Mouse (Mus musculus) ovary, postnatal 14 days (tissue): Measurements from ENCODE around the gene Emx1.

Source experiments
- DNase-seq: peaks from one replicate; pipeline ENCODE4 v3.0.0; 2022; ENCODE audit warnings: low spot score

Emx1 gene

DNA sequence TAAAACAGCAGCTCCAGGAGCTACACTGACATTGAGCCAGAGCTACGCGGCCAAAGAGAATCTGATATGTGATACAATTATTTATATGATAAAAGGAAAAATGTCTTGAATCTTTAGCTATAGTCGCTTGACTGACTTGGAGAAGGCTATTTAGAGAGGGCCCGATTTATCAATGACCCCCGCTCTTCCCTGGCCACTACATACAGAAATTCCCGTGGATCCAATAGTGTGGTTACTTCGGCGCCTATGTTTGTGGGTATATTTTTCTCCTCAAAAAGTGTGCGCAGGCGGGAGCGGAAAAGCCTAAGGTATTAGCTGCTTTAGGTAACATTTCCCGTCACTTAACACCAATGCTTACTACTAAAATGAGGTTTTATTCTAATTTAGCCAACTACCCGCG, 2.1 kb downstream of the Emx1 start:
- no peak for DNase-seq

DNA sequence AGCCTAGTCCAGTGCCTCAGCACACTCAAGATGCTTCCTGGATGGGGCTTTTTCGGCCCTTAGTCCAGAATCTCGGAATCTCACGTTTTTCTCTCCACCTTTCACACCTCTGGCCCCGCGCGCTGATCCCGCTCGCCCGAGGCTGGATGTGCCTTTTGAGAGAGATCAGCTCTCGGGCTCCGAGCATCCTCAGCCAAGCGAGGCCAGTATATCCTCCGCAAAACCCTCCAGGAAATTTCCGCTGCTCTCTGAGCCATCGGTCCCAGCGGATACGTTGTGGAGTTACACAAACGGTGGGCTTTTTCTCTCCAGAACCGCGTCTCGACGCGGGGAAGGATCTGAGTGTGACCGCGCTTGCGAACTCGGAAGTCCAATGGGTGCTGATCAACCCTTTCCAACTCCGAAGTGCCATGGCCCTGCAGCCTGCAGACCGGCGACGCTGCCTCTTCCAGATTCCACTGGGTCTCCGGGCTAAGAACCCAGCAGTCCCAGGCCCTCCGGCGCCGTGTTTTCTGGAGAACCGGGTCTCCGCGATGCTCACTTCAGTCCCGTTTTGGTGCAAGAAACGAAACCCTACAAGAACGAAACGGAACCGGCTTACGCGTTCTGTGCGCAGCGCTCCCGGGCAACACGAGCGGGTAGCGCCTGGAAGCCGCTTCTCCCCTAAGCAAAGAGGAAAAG, 2.8 kb downstream of the Emx1 start:
- DNase-seq = no peak

DNA sequence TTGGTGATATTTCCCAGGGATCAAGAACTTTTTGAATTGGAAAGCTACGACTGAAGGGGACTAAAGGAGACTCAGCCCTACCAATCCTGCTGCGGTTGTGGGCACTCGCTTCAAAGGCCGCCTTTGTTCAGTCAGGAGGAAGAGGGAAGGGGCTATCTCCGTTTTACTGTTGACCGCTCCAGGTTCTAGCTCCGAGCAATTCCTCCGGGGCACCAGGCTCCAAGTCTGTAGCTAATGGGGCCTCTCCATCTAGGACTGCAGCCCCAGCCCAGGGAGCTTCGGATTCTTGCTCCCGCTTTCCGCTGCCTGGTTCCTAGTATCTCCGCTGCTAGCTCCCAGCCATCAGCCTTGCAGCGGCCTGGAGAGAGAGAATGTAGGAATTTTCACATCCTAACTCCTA, 3.4 kb downstream of the Emx1 start:
- DNase-seq = no peak

DNA sequence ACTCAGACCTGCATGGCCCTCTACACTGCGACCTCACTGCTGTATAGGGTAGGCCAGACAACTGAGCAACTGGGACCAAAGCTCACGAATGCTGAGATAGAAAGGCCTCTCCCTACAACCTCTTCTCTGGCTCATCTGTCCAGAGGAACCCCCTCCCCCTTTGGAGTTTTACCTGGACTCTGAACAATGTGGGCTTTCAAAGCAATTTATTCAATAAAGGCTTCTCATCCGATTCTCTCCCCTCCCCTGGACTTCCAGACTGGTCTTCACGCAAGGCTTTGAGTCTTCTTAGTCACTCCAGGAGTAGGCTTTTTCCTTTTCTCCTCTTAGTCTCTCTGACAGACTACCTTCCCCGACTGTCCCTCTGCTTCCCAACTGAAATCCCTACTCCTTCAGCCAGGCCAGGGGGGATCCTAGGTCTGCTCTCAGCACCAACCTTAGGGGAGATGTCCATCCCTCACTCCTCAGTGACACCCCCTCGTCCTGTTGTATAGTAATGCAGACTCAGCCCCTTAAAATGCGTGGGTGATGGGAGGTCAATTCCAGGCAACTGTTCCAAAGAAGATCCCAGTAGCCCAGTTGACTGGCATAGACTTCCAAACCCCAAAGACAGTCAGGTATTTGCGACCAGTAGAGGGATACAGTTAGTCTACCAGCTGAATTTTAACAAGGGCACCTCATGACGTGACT, 4.7 kb downstream of the Emx1 start:
- no peak for DNase-seq

DNA sequence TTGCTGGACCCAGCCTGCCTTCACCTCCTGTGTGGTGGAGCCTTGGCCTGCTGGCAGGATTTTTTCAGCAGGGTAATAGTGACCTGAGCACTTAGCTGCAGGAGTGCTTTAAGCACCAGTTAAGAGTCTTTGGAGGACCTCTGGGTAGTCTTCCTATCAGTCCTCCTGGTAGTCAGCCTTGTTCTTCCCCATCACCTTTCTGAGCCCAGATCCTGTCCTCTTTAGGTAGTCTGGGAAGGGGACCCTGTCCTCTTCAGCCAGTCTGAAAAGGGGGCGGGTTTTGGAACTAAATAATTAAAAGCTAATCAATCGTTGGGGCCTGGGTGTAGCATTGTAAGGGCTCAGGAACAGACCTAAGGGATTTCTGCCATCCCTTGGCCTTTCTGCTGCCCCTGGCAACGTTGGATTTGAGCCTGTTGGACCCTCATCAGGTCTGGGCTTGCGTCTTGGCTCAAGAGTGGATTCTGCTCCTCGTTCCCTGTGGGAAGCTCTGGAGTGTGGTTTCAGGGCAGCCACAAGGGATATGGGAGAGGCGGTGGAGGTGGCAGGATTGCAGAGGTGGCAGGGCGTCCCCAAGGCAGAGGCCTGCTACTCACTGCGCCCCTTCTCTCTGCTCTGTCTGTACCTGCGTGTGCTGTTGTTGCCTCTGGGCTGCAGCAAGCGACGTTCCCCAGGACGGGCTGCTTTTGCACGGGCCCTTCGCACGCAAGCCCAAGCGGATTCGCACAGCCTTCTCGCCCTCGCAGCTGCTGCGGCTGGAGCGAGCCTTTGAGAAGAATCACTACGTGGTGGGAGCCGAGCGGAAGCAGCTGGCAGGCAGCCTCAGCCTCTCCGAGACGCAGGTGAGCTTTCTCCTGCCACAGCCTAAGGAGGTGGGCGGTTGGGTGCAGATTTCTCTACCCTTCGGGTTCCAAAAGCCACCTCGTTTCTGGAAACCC, 6.4 kb downstream of the Emx1 start:
- DNase-seq = no peak

DNA sequence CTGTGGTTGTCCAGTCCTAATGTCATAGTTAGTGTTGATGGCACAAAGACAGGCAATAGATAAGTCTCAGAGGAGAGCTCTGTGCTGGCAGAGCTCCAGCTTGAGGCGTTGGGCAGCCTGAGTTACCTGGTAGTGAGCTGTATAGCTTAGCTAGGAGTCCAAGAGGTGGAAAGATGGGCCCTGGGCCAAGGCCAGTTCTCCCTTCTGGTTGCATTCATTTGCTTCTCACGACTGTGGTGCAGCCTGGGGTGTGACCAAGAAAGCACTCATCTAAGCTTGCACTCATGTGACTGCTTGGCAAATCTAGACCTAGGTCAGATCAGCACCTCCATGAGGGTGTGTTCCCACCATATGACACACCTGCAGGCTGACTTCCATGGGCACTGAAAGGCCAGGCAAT, 10.7 kb downstream of the Emx1 start:
- no peak for DNase-seq

DNA sequence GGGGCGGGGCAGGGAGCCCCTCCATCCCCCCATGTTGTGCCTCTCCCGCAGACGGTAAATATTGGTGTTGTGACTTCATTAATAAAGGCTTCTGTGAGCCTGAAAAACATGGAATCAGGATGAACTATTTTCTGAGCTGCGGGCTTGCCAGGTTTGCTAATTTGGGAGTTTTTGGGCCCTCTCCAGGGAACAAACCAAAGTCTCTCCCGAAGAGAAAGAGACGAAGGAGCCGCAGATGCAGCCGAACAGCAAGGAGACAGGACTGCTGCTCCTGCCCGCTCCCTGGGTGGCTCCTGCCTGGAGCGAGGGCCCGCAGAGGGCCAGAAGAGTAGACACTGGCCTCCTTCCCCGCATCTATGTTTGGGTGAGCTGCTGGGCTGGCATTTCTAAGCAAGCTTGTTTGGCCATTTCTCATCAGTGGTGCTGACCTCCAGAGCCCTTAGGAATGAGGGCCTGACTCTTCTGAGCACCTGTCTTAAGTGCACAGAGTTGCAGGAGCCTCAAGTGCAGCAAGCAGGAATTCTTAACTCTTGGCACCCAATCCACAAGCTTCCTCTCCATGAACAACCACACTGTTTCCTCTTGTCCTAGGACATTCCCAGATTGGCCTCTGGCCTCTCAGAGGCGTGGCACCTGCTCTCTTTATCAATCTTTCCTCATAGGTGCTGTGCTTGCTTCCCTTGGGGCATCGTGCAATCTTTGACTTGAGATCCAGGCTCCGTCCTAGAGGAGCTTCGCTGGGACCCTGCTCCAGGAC, 19.1 kb downstream of the Emx1 start:
- DNase-seq = no peak

DNA sequence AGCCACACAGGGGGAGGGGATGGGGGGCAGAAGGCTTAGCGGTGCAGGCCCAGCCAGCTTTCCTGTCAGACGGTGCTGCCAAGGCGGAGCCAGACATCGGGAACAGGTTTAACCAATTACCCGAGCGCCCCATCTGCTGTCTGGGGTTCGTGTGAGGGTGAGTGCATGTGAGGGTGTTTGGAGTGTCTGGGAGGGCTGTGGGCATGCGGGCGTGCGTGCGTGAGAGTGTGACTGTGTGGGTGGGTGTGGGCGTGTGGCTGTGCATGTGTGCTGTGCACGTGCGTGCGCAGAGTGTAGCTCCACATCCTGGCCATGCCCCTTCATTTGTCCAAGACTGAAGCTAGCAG, 19.7 kb downstream of the Emx1 start:
- no peak for DNase-seq

DNA sequence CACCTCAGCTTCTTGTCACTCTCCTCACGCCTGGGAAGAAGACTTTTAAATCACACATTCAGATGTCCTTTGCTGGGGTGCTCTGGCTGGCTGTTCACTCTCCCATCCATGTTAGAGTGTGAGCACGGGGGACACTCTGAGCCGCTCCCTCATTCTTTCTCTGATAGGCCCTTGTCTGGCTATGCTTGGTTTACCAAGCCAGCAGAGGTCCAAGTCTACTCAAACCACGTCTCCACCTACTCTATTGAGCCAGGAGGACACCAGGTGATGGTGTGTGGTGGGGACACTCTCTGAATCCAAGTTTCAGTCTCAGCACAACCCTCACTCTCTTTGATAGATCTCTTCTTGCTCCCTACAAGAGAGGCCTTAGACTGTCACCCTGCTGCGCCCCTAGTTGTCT, 20.1 kb downstream of the Emx1 start:
- no peak for DNase-seq

DNA sequence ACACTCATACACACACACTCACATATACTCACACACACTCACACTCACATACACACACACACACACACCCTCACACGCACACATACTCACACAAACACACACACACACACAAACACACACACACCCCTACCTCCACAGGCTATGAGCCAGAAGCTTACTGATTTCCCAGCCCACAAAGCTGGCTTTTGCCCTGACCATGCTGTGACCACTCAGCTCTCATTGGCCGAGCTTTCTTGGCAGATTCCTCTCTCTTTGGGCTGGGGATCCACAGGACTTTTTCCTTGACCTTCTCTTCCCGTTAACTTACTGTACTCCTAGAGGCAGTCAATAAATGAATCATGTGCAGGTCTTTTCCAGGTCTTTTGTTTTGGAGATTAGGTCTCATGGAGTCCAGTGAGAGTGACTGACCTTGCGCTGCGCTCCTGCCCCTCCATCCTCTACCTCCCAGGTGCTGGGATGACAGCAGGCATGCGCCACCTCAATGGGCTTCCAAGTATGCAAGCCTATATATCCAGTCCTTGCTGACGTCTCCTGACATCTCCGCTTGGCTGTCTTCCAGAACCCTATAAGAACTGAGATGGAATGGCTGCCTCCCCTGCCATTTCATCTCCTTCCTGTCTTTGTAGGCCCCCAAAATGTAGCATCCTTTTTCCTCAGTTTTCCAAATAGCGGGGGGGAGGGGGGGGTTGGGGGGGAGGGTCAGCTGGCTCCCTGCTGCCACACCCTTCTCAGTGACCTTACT, 22.2 kb downstream of the Emx1 start:
- DNase-seq = no peak

DNA sequence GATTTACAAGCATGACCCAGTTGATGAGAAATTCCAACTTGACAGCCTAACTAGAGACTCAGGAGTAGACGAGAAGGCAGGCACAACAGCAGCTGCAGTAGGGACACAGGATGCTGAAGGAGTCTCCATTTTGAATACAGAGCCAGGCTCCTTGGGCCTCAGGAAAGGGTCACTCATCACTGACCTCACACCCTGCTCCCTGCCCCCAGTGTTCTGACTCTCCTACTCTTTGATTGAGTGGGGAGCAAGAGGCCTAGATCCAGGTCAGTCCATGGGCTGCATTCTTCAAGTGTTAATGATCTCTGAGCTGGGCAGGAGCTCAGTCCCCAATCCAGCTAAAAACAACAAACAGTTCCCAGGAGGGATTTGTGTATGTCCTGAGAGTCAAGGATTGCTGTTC, 23.4 kb downstream of the Emx1 start:
- no peak for DNase-seq

DNA sequence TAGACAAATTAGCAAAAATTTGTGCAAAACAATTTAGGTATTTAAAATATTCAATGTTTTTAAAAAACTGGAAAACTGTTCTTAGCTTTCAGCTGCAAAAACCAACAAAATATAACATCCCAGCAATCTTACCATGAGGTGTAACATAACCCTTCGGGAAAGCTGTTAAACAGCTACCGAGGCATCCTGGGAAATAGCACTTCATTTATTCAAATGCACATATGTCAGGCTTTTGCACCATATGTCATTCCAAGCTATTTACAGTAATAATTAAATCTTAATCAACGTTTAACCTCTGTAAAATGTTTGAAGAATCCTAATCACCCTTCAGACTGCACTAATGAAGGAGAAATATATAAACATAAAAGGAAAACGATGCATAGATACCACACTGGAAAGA, 31.0 kb downstream of the Emx1 start:
- no peak for DNase-seq

DNA sequence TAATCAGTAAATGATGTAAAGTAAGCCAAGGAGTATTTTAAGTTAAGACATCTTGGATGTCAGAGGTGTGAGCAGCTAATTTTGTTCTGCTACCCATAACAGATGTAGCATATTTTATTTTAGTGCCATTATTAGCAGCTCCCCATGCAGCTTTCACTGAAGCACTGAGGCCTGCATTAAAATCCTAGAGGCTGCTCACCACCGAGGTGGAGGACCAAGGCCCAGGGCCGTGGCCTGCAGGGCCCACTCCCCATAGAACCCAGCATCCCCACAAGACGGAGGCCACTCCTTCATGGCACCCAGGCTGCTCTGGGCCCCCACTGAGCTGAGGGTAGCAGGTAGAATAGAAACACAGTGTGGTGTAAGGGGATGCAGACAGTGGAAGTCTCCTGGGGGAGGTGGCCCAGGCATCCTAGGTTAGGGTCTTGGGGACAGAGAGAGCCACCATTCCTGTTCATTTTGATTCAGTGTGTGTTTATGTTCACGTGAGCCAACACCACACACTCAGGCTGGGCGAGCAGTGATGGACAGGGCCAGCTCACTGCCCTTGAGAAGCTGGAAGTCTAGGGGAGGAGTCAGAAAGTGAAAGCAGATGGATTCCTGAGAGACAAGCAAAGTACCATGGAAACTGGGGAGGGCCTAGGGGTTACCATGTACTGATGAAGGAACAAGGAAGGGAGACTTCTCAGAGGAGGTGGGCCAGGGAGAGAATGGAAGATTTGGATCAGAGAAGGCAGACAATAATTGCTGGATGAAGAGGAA, 31.6 kb downstream of the Emx1 start:
- DNase-seq = no peak

DNA sequence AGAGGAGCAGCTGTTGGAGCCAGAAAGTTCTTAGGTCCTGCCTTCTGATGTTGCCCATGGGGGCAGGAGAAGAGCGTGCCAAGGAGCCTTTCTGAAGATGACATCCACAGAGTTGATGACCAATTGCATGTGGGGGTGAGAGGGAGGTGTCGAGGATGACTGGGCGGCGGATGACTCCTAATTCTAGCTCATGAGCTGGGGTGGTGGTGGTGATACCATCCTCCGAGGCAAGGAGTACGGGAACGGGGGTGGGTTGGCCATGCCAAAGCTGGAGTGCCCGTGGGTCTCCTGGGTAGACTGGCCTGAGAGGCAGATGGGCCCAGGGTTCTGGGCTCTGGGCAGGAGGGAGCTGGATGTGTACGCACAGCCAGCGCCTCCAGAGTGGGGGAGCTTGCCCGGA, 32.5 kb downstream of the Emx1 start:
- DNase-seq = no peak

DNA sequence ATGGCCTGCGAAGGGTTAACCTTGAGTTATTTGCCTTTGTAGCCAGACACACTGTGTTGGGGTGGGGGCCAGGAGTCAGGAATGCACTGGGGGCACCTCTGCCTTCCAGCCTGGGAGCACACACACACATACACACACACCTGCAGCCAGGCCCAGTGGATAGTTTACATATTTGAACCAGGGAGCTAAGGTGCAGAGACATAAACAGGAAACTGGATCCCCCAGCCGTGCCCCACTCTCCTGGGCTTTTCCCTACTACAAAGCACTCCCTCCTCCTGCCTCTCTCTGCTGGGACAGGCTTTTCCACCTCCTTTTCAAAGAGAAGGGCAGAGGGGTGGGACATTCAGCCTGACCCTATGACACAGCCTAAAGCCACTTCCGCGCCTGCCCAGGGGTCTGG, 33.7 kb downstream of the Emx1 start:
- DNase-seq = no peak

DNA sequence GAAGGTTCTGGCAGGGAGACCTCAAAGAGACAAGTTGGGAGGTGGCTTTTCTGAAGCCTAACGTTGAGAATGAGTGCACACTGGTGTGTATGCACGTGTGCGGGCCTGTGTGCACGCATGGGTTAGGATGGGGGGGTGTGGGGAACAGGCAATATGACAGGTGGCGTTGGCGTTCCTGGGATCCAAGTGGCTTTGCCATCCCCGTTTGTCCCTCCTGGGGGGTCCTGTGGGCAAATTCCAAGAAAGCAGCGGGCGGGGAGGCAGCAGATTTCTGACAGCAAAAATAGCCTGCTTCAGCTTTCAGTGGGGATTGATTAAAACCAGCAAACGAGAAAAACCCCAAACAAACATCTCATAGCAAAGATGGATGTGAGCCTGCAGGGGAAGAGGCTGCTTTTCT, 35.3 kb downstream of the Emx1 start:
- no peak for DNase-seq

DNA sequence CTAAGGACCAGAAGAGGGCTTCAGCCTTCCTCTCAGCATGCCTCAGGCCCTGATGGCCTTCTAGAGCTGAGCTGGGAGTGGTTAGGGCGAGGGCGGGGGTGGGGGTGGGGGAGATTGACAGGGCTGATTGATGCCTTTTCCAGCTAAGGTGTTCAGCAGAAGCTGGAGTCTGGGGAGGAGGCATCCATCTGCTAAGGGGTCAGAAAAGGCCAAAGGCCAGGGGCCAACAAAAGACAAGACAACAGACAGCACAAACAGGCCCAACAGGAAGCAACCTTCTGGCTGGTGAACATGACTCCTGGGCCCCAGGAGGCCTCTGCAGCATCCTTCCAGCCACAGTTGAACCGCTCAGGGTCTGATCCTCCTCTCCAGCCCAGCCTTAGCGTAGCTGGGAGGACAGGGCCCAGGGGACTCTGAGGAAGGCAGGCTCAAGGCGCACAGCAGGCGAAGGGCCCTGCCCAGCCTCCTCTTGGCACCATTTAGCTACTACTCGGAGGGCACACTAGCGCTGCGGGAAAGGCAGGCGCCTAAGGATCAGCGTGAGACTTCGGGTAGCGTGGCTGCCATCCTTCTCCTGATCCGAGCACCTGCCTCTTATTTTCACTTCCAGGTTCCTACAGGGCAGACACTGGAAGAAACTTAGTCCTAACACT, 36.4 kb downstream of the Emx1 start:
- no peak for DNase-seq

DNA sequence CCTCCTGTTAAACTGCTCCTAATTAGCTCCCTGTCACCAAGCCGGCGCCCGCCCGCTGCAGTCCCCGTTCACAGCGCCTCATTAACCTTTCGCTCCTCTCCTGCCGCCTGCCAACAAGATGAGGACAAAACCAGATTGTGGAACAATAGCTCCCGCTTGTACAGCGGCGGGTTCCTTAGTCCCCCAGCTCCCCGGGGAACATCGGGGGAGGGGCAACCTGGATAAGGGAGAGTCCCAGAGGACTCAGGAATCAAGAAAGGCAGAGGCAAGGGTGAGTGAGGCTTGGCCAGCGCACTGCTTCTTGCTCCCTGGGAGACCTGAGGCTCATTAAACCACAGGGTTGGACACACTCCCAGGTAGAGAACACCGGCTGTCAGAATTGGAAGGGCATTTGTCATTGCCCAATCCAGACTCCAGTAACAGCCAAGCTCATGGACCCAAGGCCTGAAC, 37.2 kb downstream of the Emx1 start:
- DNase-seq = no peak

DNA sequence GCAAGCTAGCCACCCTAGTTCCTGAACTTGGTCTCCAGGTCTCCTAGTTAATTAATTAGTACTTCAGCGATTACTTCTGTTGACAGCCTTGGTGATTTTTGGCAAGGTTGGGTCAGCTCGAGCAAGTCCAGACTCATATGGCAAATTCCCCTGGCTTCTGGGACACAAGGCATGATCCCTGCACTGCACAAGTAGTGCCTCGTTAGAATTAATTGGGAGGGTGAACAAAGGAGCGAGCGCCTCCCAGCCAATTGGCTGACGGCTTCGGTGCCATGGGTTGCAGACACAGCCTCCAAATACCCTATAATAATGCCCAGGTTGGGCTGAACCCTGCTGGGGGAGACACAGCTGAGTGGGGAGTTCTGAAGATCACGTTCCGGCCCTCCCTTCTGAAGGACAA, 39.3 kb downstream of the Emx1 start:
- DNase-seq = no peak

DNA sequence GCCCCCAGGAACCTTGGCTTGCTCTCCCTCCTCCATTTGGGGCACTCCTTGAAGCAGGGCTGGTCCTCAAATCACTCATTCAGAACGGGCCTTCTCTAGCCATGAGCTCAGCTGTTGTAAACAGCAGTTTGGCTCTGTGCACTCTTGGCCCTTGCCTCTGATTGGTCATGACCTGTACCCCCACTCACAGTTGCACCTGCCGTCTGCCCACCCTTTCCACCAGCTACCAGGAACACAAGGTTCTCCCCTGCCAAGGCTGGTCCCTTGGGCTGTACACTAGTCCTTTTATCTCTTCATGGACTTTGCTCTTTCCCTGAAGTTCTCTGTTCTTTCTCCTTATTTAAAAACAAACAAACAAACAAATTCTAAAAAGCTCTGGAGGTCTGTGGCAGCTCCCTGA, 40.3 kb downstream of the Emx1 start:
- no peak for DNase-seq
